Mouse (Mus musculus): ENCODE measurements at regions not wholly inside any gene's neighbourhood (a gene's known extent, or its start where the extent isn't known, plus 50 kb on each side); places are given as distances from the start of the nearest gene placed in this dataset.

- TF ChIP-seq EP300 (IDR thresholded peaks at IDR 0.05; ENCODE audit: low read depth): no peak
- no peak for TF ChIP-seq CTCF (IDR thresholded peaks at IDR 0.05; ENCODE audit: low read depth)
Measured at GRCm38 (mm10) chr3:22009898-22010699, 66.4 kb upstream of the Tbl1xr1 start.

All from heart, postnatal 0 days (tissue).